Mouse (Mus musculus) B cell, adult 2 months (primary cell): ENCODE data around the gene Meaf6.

Experiments
- DNase-seq, 2 experiments: peaks; one replicate each; pipeline ENCODE4 v3.0.0; 2022

Gene Meaf6

DNA sequence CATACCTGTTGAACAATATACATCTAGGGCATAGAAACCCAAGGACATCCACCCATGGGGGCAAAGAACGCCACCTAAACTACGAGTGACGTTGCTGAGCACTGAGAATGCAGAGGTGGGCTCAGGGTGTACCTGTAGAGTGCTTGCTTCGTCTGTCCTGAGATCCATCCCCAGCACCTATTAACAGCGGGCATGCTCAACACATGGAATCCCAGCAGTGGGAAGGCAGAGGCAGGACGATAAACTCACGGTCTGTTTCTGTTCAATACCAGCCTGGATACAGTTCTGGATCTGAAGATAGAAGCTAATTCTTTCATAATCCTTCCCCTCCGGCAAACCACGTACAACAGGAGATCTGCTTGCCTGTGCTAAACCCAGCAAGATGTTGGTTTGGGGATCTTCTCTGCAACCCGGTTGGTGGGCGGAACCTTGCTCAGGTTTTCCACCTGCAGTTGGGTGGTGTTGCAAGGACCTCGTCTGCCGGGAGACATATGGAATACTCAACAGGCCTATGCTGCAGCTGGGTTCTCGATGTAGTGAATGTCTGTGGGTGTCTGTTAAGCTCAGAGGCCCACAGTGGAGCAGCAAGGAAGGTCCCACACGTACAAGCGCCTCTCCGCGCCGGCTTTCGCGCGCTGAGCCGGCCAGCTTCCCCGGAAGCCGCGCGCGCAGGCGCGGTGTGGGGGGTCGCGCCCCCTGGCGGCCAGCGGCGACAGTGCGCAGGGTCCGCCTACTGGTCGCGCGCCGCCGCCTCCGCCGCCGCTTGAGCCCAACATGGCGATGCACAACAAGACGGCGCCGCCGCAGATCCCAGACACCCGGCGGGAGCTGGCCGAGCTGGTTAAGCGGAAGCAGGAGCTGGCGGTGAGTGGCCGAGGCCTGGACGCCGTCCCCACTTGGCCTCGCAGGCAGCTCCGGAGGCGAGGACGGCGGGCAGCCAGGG, at the start of gene Meaf6:
TSS of gene Meaf6 (plus strand) at position 732 of the 943 bp plus-strand sequence.
- peak; percentile 97 to 99 for DNase-seq

DNA sequence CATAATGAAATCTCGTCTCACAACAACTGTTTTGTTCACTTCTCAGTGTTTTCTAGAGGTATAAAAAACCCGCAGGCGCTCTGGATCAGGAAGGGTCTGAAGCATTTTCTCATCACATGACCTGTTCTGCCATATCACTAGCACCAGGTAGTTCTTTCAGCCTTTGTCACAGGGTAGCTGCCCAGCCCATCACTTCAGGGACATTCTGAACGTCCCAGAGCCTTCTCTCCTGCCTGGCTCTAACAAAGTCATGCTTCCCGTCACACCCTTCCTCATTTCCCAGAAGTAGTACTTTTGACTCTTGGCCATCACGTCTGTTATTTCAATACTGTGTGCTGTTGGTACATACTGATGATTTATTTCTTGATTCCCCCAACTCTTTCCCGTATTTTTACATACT, 40.5 kb upstream of the Meaf6 start:
- DNase-seq, result no peak

DNA sequence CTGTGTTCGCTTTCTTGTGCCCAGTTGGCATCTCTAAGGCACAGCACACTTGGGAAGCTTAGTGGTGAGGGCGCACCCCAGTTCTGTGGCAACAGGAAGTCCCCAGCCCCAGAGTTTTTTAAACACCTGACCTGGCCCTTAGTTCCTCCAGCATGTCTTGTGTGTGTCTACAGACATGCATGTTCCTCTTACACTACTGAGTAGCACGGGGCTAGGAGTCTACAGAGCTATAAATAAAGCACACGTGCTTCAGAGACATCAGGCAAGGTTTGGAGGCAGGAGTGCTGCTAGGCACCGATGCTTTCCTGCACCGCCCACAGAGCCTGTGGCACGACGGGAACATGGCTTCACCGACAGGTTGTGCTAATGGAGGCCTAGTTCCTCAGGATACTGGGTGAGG, 29.5 kb upstream of the Meaf6 start:
- DNase-seq, result peak; percentile 16 to 22

DNA sequence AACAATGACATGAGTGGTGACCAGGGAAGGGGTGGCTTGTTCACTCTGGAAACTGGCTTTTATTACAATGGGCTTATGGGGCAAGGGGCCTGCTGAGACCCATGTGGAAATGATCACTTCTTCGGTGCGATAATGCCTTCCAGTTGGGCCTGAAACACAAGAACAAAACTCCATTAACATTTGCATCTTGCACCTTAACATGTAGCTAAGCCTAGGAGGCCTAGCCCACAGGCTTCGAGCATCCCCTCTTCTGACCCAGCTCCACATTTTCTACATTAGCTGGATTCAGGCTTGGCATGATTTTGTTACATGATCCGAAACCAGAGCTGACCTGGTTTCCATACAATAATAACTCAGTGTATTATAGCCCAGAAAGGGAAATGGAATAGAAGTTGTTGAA, 28.5 kb upstream of the Meaf6 start:
- DNase-seq, result no peak

DNA sequence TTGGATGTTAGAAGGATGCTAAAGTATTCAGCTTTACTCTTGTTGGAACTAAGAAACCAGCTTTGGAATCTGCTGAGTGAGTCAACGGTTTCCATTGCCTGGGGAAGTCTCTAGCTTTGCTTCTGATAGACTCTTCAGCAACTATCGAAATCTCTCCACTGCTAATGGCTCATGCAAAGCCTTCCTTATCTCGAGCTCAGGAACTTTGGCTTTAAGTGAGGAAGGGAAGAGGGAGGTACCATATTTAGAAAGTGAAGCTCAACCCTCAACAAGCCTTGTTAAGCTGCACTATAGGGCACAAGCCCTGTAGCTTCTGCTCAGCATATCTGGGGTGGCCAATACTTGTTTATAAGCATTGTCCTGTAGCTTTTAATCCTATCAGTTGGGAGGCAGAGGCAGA, 27.7 kb upstream of the Meaf6 start:
- no peak for DNase-seq

DNA sequence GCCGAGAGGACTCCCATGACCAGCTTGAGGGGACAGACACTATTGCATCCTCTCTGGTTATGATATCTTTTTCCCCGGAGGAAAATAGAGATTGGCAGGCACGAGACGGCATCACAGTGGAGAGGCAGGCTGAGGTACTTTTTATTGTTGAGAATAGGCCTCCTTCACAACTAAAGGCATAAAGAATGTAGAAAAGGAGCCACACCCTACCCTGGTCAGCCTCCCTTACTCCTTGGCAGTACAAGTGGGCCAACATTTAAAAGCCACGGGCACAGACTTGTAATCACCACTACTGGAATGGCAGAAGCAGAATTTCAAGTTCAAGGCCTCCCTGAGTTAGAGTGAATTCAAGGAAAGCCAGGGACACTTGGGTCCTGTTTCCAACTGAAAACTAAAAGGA, 26.9 kb upstream of the Meaf6 start:
- no peak for DNase-seq

DNA sequence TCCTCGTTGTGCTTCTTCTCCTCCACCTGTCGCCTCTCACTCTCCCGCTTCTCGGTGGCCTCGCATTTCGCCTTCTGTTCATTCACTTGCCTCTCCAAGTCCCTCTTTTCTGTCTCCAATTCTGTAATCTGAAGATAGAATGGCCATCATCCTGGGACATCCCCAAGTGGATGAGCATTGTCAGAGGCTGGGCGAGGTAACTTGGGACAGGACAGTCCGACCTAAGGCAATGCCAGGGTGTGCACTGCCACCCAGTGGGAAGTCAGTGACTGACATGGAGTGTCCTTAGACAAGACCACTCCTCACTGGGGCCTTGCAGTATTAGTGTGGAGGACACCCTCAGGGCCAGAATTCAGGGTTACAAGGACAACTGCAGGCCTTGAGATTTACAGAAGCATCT, 25.9 kb upstream of the Meaf6 start:
- DNase-seq, result peak; percentile 57

DNA sequence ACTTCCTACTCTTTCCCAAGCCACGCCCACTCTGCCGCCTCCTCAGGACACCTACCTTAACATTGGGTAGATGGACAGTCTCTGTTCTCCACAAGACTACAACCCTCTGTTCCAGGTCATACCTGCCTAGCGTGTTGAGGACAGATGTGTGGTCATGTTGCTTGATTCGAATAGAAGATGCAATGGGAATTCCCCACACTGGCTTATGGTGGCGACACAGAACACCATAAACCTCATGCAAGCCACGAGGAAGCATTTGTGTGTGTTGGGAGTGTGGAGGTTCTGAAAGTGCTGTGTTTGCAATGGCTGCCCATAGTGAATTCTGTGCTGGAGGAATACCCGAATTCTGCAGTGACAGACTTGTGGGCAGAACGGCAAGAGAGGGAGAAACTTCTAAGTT, 21.1 kb upstream of the Meaf6 start:
- no peak for DNase-seq

DNA sequence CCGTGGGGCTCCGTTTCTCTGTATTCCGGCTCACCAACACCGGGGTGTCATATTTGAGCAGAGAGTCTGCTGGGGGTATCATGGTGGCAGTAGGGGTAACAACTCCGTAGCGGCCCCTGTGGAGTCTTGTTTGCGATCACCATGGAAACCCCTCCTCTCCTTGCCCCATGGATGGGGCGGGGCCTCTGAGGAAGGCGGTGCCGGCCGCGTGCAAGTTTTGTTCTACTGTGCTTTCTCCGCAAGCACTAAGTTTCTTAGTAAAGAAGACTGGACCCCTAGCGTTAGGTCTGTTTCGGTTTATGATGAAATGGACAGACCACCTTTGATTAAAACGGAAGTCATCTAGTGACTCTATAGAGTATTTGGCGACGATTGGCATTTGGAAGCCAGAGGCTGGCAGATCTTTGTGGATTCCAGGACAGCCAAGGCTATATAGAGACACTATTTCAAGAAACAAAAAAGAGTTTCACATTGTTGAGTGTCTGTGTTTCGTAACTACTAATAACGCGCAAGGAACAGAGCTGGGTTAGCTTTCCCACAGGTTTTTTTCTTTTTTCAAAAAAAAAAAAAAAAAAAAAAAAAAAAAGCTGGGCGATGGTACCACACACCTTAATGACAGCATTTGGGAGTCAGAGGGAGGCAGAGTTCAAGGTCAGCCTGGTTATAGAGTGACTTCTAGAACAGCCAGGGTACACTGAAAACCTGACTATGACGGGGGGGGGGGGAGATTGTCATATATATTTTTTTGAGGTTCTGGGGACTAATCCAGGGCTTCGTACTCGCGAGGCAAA, 19.2 kb upstream of the Meaf6 start, which contains the start of gene Dnali1:
TSS of gene Dnali1 (minus strand) at position 187 of the 791 bp plus-strand sequence.
- DNase-seq, result peak; percentile 77 to 79

DNA sequence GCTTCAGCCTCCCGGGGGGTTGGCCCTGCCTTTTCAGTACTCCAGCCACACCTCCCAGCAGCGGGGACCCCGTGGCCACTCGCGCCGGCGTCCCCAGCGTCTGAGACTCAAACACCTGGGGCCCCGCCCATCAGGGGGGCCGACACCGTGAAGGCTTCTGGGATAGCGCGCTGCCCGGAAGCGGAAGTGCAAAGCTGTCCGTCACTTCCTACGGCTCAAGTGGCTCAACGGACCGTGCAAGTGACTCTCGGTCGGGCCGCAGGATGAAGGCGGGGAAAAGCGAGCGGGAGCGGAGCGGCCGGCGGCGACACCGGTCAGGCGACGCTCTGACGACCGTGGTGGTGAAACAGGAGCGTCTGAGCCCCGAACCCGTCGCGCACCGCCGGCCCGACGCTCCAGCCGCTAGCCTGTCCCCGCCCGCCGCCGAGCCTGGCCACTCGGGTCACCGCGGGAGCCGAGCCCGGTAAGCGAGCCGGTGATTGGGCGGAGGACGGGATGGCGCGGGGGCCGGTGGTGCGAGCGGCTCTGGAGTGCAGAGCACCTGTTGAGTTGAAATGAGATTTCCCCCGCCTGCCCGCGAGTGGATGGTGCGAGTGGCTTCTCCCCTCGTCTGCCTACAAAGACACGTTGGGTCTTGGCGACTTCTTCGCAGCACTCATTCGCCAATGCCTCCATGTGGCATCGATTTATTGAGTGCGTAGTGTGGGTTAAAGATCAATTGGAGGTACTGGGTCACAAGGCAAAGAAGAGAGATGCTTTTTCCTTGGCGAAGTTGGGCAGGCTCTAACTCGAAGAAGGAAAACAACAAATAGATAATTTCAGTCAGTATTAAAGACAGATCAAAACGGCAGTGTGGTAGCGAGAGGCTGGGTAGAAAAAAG, 18.2 kb upstream of the Meaf6 start, which contains the start of gene Snip1:
TSS of gene Snip1 (plus strand) at position 183 of the 881 bp plus-strand sequence.
- peak; percentile 97 for DNase-seq

DNA sequence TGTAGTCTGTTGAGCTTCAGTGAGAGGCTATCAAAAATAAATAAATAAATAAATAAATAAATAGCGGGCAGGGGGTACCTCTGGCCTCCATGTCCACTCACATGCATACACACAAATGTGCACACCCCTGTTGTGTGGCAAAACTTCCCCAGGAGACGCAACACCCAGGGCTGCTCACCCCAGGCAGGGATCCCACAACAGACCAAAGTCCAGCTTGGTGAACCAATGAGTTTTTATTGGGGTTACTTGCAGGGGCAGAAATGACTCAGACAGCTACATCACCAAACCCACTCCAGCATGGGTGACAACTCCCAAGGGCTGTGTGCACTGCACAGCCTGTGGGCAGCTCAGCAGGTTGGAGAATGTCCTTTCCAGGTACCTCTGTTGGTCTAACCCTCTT, 7.2 kb upstream of the Meaf6 start:
- no peak for DNase-seq

DNA sequence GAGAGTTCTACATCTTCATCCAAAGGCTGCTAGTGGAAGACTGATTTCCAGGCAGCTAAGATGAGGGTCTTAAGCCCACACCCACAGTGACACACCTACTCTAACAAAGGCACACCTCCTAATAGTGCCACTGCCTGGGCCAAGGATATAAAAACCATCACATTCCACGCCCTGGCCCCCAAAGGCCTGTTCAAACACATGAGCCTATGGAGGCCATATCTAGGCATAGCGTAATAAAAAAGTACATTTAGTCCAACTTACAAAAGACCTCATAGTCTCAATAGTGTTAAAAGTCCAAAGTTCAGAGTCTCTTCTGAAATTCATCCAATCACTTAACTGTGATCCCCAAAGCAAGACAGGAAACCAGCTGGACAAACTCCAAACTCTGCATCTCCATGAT, 6.2 kb upstream of the Meaf6 start:
- no peak for DNase-seq

DNA sequence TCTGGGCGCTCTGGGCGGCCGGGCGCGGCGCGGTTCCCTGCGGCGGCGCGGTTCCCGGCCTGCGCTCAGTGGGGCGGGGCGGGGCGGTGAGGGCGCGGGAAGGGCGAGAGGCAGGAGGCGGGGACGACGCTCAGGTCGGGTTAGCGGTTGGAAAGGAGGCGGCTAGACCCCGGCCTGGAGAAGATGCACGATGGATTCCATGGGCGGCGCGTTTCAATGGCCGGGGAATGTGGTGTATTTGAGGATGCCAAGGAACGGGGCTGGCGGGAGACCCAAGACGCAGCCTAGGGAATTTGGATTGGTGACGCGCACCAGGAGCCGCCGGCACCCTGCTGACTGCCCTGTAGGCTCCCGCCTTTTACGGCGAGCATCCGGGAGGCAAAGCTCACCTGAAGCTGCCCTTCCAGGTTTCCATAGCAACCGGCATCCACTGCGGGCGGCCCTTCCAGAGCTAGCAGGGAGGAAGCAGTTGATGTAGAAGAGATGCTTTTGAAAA, 460 bp downstream of the Meaf6 start:
- peak; percentile 46 to 47 for DNase-seq

DNA sequence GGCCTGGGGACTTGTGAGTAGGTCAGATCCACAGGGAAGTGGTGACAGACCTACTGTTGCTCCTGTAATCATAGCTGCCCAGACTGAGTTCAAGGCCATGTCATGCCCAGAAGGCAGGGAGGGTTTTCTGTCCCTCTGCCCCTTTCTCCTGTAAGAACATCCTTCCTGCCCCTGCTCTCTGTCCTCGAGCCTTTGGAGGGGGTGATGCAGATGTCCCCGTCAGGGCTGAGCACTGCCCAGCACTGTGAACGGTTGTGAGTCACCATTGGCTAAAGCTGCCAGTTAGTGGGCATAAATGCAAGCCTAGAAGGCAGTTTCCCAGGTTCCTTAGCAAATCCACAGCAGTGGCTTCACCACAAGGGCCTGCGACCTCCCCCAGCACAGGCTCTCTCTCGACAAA, 8.1 kb downstream of the Meaf6 start:
- no peak for DNase-seq

DNA sequence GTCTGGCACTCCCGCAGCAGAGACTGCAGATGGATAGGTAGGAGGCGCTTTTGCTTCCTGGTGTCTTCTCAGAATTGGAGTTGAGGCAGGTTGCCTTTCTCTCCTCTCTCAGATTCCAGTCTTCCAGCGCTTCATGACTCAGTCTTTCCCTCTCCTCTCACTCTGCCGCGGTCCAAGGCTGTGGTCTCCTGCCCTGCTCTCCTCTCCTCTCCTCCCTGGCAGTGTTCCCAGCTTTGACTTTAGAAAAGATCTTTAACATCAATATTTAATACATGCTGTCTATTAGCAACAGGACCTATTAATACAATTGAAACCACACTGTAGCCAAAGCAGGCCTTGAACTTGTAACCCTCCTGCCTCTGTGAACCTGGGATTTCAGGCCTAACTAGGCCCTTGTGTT, 11.1 kb downstream of the Meaf6 start:
- DNase-seq, result no peak

DNA sequence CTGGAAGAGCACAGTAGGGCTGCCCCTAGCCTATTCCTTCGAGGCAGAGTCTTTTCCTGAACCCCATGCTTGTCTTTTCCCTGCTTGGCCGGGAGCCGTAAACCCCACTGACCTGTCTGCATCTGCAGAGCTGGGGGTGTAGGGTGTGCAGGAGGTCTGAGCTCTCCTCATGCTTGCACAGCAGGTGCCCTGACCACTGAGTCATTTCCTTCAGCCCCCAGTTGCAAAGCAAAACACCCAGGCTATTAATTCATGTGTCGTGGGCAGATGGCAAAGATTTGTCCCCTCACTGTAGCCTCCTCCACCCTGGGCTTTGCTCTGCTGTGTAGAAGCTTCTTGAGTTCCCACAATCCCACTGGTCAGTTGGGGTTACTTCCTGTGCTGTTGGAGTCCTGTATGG, 12.5 kb downstream of the Meaf6 start:
- DNase-seq, result no peak

DNA sequence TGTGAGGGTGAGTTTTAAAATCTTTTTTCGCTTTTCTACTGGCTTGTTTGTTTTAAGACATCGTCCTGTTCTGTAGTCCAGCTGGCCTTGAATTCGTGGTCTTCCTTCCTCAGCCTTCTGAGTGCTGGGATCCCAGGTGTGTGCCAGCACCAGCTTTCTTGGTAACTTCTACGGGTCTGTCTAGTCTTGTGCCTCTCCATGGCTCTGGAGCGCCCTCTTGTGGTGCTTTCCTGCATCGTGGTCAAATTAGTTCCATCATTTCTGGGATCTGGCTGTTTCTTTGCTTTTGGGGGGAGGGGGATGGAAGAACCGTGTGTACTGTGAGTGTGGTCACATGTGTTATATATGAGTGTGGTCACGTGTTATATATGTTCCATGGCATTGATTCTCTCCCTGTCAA, 14.5 kb downstream of the Meaf6 start:
- DNase-seq, result peak; percentile 89 to 90

DNA sequence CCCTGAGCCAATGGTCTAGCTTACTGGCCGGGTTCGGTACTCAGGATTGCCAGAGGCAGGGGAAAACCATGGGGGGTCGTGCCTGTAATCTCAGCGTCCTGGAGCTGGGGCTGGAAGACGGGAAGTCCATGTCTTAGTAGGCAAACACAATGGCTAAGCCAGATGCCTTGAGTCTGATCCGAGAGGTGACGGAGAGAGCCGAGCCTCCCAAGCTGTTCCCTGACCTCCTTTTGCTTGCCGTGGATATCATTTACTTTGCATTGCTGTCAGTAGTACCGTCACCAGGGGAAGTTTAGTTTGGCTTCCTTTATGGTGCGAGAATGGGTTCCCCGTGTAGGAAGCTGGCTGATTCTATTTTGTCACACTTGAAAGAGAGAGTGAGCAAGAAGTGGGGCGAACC, 16.4 kb downstream of the Meaf6 start:
- no peak for DNase-seq

DNA sequence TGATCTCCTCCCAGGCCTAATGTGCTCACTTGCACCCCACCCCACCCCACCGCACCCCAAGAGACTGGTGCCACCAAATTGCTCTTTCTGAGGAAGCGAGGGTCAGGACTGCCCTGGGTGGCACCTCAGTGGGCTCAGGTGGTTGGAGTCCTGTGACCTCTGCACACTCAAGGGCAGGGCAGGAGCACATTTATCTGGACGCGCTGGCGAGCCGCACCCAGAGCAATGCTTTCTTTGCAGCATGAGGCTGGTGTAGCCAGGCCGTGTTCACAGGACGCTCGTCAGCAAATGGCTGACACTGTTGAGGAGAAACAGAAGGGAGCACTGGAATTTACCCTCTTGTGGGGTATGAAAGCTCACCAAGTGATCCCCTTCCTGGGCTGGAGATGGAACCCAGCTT, 20.4 kb downstream of the Meaf6 start:
- no peak for DNase-seq

DNA sequence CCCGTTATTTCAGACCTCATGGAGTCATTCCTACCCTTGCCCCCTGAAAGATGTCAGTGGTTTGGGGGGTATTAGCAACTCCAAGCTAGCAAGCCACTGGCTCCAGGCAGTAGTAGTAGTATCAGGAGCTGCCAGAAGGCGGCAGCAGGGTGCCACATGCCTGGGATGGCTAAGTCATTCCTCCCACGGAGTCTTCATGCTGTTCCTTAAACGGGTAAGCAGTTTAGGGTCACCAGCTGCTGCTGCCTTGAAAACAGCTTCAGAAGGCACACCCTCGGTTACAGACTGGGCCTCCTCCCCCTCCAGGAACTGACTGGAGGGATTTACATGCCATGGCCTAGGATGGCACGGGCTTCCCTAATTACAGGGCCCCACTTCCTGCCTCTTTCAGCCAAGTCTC, 29.7 kb downstream of the Meaf6 start:
- DNase-seq, result peak; percentile 86

DNA sequence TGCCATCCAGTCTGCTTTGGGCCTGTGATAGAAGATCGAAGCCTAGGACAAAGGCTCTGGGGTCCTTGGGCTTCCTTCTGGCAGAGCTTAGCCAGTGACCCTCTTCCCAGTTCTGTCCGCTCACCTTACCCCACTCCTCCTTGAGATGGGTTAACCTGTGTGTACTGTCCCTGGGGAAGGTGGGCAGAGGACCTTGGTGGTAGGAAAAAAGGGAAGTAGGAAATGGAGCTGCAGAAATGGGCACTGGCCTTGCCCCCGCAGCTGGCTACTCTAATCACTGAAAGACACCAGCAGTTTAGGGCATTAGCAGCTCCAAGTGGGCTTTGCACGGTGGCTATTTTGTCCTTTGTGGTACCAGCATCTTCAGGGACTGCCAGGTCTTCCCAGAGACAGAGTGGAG, 30.1 kb downstream of the Meaf6 start:
- peak; percentile 28 to 29 for DNase-seq

DNA sequence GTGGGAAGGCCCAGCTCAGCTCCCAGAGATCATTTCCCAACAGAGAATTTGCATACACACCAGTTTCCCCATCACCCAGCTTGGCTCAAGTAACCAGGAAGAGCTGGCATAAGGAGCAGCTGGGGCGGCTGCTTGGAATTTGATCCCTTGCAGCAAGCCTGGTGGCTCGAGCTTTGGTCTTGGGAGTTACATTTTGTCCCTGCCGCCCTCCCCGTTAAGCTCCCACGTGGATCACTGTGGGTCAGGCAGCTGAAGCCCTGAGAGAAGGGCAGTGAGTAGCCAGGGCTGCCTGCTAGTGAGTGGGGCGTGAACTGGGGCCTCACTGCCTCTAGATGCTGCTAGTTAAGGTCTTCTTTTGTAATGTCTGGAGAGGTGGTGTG, 30.8 kb downstream of the Meaf6 start:
- DNase-seq, result no peak
